Mouse (Mus musculus) stomach, postnatal 0 days (tissue): ENCODE data around the gene Stac2. TPM values are rescaled to one million over a fixed set of nuclear protein-coding genes. Genes with fewer than 3 reads are reported as not detected.

Source experiments
- ATAC-seq: fragments of 200-750 bp; cut with Nextera tagmentation; 2 replicates; pipeline ENCODE4 v1.8.0; 2017; ENCODE audit not compliant: low FRiP score, low TSS enrichment
- DNase-seq: peaks from one replicate; pipeline ENCODE4 v3.0.0-alpha.2; 2016; ENCODE audit warnings: low spot score
- H3K27ac ChIP-seq: fragments of 300-500 bp; sonication (generic); replicated peaks from 2 replicates; pipeline ENCODE4 v1.5.1; 2014; ENCODE audit warnings: mild to moderate bottlenecking, control low read depth
- H3K27me3 ChIP-seq: fragments of 300-500 bp; sonication (generic); 2 replicates; pipeline ENCODE4 v1.6.1; 2014; ENCODE audit warnings: low read length; ENCODE audit not compliant: control insufficient read depth, insufficient read depth
- H3K36me3 ChIP-seq: fragments of 300-500 bp; sonication (generic); 2 replicates; pipeline ENCODE4 v1.6.1; 2014; ENCODE audit warnings: low read length, mixed read lengths; ENCODE audit not compliant: control insufficient read depth, insufficient read depth
- H3K4me1 ChIP-seq: fragments of 300-500 bp; sonication (generic); replicated peaks from 2 replicates; pipeline ENCODE4 v1.6.1; 2014; ENCODE audit warnings: antibody characterized with exemption; ENCODE audit not compliant: control insufficient read depth, insufficient read depth
- H3K4me2 ChIP-seq: fragments of 300-500 bp; sonication (generic); replicated peaks from 2 replicates; pipeline ENCODE4 v1.6.1; 2014; ENCODE audit warnings: low read depth, mild to moderate bottlenecking, control low read depth, moderate library complexity
- H3K4me3 ChIP-seq: fragments of 300-500 bp; sonication (generic); 2 replicates; pipeline ENCODE4 v1.5.1; 2014; ENCODE audit warnings: low read depth, low read length, control low read depth
- H3K9ac ChIP-seq: fragments of 300-500 bp; sonication (generic); 2 replicates; pipeline ENCODE4 v1.6.1; 2014; ENCODE audit warnings: mild to moderate bottlenecking, low read length, control low read depth, mixed read lengths
- H3K9me3 ChIP-seq: fragments of 300-500 bp; sonication (generic); 2 replicates; pipeline ENCODE4 v1.6.1; 2016; ENCODE audit warnings: low read length; ENCODE audit not compliant: control insufficient read depth
- CTCF ChIP-seq: IDR thresholded peaks from 2 replicates; pipeline ENCODE4 v1.5.1; 2016; ENCODE audit warnings: antibody characterized with exemption, low read depth, mild to moderate bottlenecking, moderate library complexity
- EP300 ChIP-seq: optimal IDR thresholded peaks from 2 replicates; pipeline ENCODE3; 2016; ENCODE audit warnings: antibody characterized with exemption
- WGBS: fragments of 180-500 bp; shearing (Covaris S2); extraction: QIAGEN DNeasy Blood & Tissue Kit; methylation state at CpG from one replicate; pipeline ENCODE4 v1.1.7; 2014; 5-methylcytosine and 5-hydroxymethylcytosine counted together
- polyA plus RNA-seq: library from polyadenylated mRNA; unstranded; fragments of >200 nt; fragmentation: Nextera tagmentation; extraction: Ambion mirVana; gene quantifications from 2 replicates; pipeline ENCODE4 v1.2.1, GENCODE M21; 2015

Stac2 gene
- polyA plus RNA-seq, 1 experiment from 2014 or later = 0.05 TPM

DNA sequence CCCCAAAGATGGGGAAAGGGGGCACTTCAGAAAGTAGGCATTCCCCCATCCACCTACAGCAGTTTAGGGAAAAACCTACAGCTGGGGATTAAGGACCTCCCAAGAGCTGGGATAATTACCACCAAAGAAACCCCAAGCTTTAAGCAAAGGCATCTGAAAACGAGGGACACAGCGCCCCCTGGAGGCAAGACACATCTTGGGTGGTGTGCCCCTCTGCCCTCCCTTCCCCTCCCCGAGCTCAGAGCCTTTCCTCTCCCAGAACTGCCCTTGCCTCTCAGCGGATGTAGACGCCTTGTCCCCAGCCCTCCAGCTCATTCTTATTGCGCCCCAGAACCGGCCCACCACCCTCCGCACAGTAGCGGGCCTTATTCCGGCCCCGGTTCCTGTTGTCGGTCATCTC is 50.6 kb downstream of the Stac2 start:
- DNase-seq (peak; percentile 84), ATAC-seq (no peak)
- H3K9ac ChIP-seq = no peak overlapping the region
- WGBS = 32% methylated on average over 12 of the region's 12 CpGs
- TF ChIP-seq CTCF = peak; percentile 86
- no peak for TF ChIP-seq EP300
- no peaks in the 10 kb centered on the region for H3K9me3 ChIP-seq
- H3K4me2 ChIP-seq = peak overlapping the region; percentile 43
- no peaks in the 10 kb centered on the region for H3K4me1 ChIP-seq
- no peaks in the 10 kb centered on the region for H3K27me3 ChIP-seq
- H3K4me3 ChIP-seq = 0 out of 2 replicates have a peak overlapping the region, but pooled peaks have one; percentile 4
- no peak overlapping the region for H3K27ac ChIP-seq
- H3K36me3 ChIP-seq = no peaks in the 10 kb centered on the region

- Histone ChIP-seq H3K27ac (no peak overlapping the region), H3K9ac (no peak overlapping the region), H3K4me3 (no peak overlapping the region), H3K9me3 (no peaks in the 10 kb centered on the region), H3K4me2 (no peak overlapping the region), H3K27me3 (no peaks in the 10 kb centered on the region), H3K4me1 (no peaks in the 10 kb centered on the region), H3K36me3 (no peaks in the 10 kb centered on the region)
- ATAC-seq (no peak), DNase-seq (no peak)
- no peak for TF ChIP-seq EP300
- TF ChIP-seq CTCF = no peak
- 76% methylated on average over 6 of the region's 6 CpGs for WGBS
Measured at GRCm38 (mm10) chr11:98001986-98002385, 51.3 kb downstream of the Stac2 start.

GRCm38 (mm10) chr11:98001351-98001824 is 51.9 kb downstream of the Stac2 start:
- no peak for DNase-seq
- no peak overlapping the region for H3K4me3 ChIP-seq
- TF ChIP-seq CTCF (no peak), EP300 (no peak)
- H3K9me3 ChIP-seq = no peaks in the 10 kb centered on the region
- H3K9ac ChIP-seq = no peak overlapping the region
- no peak overlapping the region for H3K4me2 ChIP-seq
- no peaks in the 10 kb centered on the region for H3K4me1 ChIP-seq
- no peaks in the 10 kb centered on the region for H3K27me3 ChIP-seq
- WGBS = 30% methylated on average over 11 of the region's 11 CpGs
- H3K36me3 ChIP-seq = no peaks in the 10 kb centered on the region
- H3K27ac ChIP-seq = no peak overlapping the region
- no peak for ATAC-seq

DNA sequence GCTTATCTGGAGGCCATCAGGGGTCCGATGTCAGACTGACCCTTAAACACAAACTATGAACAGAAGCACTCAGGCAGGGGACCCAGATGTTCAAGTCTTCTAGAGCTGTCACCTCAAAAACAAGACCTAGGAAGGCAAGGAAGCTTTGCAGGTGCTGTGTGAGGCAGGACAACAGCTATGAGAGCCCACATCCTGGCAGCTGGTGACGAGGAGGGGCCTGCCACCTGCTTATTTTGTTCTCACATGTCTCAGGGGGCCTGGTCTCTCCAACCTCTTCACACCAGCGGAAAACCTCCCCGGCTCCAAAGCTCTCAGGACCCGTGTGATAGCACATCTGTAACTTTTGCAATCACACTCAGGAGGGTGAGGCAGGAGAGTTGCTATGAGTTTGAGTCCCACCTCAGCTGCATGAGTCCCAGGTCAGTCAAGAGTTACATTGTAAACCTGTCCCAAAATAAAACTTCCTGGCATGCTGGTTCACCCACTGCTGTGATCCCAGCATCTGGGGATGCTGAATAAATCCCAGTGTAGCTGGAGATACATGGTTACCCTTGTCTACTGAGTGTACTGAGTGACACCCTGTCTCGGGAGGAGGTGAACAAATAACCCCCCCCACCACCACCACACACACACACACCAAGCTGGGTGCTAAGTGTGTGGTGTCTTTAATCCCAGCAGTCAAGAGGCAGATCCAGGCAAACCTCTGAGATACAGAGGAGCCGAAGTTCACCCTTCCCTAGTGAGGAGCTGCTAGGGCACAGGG is 52.7 kb downstream of the Stac2 start:
- DNase-seq = no peak
- Histone ChIP-seq H3K9ac (no peak overlapping the region), H3K9me3 (no peaks in the 10 kb centered on the region), H3K4me1 (no peaks in the 10 kb centered on the region), H3K4me3 (no peak overlapping the region), H3K36me3 (no peaks in the 10 kb centered on the region), H3K4me2 (no peak overlapping the region), H3K27ac (no peak overlapping the region), H3K27me3 (no peaks in the 10 kb centered on the region)
- no peak for ATAC-seq
- WGBS = 28% methylated on average over 7 of the region's 7 CpGs
- no peak for TF ChIP-seq EP300
- no peak for TF ChIP-seq CTCF

- H3K4me1 ChIP-seq = 0 out of 2 replicates have a peak, but pooled peaks cover 2% of the 10 kb centered on the region
- H3K9ac ChIP-seq = no peak overlapping the region
- DNase-seq (no peak), ATAC-seq (no peak)
- H3K36me3 ChIP-seq = no peaks in the 10 kb centered on the region
- H3K27me3 ChIP-seq = no peaks in the 10 kb centered on the region
- no peak overlapping the region for H3K27ac ChIP-seq
- 52% methylated on average over 5 of the region's 5 CpGs for WGBS
- H3K9me3 ChIP-seq = no peaks in the 10 kb centered on the region
- no peak overlapping the region for H3K4me3 ChIP-seq
- H3K4me2 ChIP-seq = no peak overlapping the region
- TF ChIP-seq EP300 = no peak
- TF ChIP-seq CTCF = no peak
Measured at GRCm38 (mm10) chr11:97999748-98000147, 53.5 kb downstream of the Stac2 start.

- no peak overlapping the region for H3K27ac ChIP-seq
- ATAC-seq (no peak), DNase-seq (no peak)
- H3K4me2 ChIP-seq = no peak overlapping the region
- TF ChIP-seq CTCF (no peak), EP300 (no peak)
- no peaks in the 10 kb centered on the region for H3K36me3 ChIP-seq
- H3K4me1 ChIP-seq = 0 out of 2 replicates have a peak, but pooled peaks cover 3% of the 10 kb centered on the region
- H3K9ac ChIP-seq = no peak overlapping the region
- no peaks in the 10 kb centered on the region for H3K9me3 ChIP-seq
- WGBS = 49% methylated on average over 7 of the region's 7 CpGs
- H3K27me3 ChIP-seq = no peaks in the 10 kb centered on the region
- no peak overlapping the region for H3K4me3 ChIP-seq
Measured at GRCm38 (mm10) chr11:97998898-97999608, 54.2 kb downstream of the Stac2 start.
